Mouse (Mus musculus) liver, postnatal 0 days (tissue): ENCODE data around the gene Tnfaip8l1.

ENCODE experiments used
- CTCF ChIP-seq: sonication (generic); IDR thresholded peaks from 2 replicates; pipeline ENCODE4 v1.5.1; 2016; ENCODE audit warnings: antibody characterized with exemption, low read depth
- EP300 ChIP-seq: IDR thresholded peaks from 2 replicates; pipeline ENCODE4 v1.6.1; 2016; ENCODE audit warnings: antibody characterized with exemption, low read depth, mild to moderate bottlenecking

GRCm38 (mm10) chr17:56153643-56154042 is 8.6 kb upstream of the Tnfaip8l1 start:
- TF ChIP-seq CTCF (no peak), EP300 (no peak)
